Mouse (Mus musculus) hindbrain, embryonic 14.5 days (tissue): ENCODE data around the gene Btn1a1. TPM values are rescaled to one million over a fixed set of nuclear protein-coding genes. Genes with fewer than 3 reads are reported as not detected.

Experiments
- ATAC-seq: fragments of 200-750 bp; cut with Nextera tagmentation; 2 replicates; pipeline ENCODE4 v1.8.0; 2017; ENCODE audit warnings: moderate number of reproducible peaks, mild to moderate bottlenecking, moderate TSS enrichment, moderate library complexity; ENCODE audit not compliant: low FRiP score
- DNase-seq: peaks from one replicate; pipeline ENCODE4 v3.0.0-alpha.2; 2015; ENCODE audit warnings: low spot score
- H3K27ac ChIP-seq: fragments of 300-500 bp; sonication (generic); 2 replicates; pipeline ENCODE4 v1.5.1; 2014; ENCODE audit warnings: mild to moderate bottlenecking, moderate library complexity
- H3K27me3 ChIP-seq: fragments of 300-500 bp; sonication (generic); 2 replicates; pipeline ENCODE4 v1.6.1; 2014; ENCODE audit warnings: mild to moderate bottlenecking, low read length, mixed read lengths; ENCODE audit not compliant: control insufficient read depth, insufficient read depth
- H3K36me3 ChIP-seq: fragments of 300-500 bp; sonication (generic); replicated peaks from 2 replicates; pipeline ENCODE4 v1.6.1; 2014; ENCODE audit not compliant: control insufficient read depth, insufficient read depth
- H3K4me1 ChIP-seq: fragments of 300-500 bp; sonication (generic); replicated peaks from 2 replicates; pipeline ENCODE4 v1.6.1; 2014; ENCODE audit warnings: antibody characterized with exemption, low read length, mixed read lengths; ENCODE audit not compliant: control insufficient read depth, insufficient read depth
- H3K4me2 ChIP-seq: fragments of 300-500 bp; sonication (generic); replicated peaks from 2 replicates; pipeline ENCODE4 v1.6.1; 2014; ENCODE audit warnings: mild to moderate bottlenecking, moderate library complexity
- H3K4me3 ChIP-seq: fragments of 300-500 bp; sonication (generic); replicated peaks from 2 replicates; pipeline ENCODE4 v1.5.1; 2014; ENCODE audit warnings: mild to moderate bottlenecking, low read length
- H3K9ac ChIP-seq: fragments of 300-500 bp; sonication (generic); 2 replicates; pipeline ENCODE4 v1.6.1; 2014
- H3K9me3 ChIP-seq: fragments of 300-500 bp; sonication (generic); 2 replicates; pipeline ENCODE4 v1.6.1; 2016; ENCODE audit warnings: low read length; ENCODE audit not compliant: control insufficient read depth
- WGBS: fragments of 180-500 bp; shearing (Covaris S2); extraction: QIAGEN DNeasy Blood & Tissue Kit; methylation state at CpG from one replicate; pipeline ENCODE4 v1.1.7; 2014; 5-methylcytosine and 5-hydroxymethylcytosine counted together
- polyA plus RNA-seq: library from polyadenylated mRNA; unstranded; fragments of >200 nt; fragmentation: Nextera tagmentation; extraction: Ambion mirVana; gene quantifications from 2 replicates; pipeline ENCODE4 v1.2.1, GENCODE M21; 2014

Gene Btn1a1
- polyA plus RNA-seq, 1 experiment from 2014 or later, result 0.05 TPM

GRCm38 (mm10) chr13:23423286-23424051, 42.2 kb downstream of the Btn1a1 start, which contains the start of gene Abt1:
TSS of gene Abt1 (minus strand) at chr13:23423866.
- ATAC-seq (peak; percentile 86), DNase-seq (peak; percentile 99)
- H3K36me3 ChIP-seq, result peaks cover 36% of the 10 kb centered on the region
- peak within 1 kb of the TSS; percentile 96 for H3K4me3 ChIP-seq
- peak within 1 kb of the TSS; percentile 40; the same call in 1 of the 2 replicates for H3K27ac ChIP-seq
- under 1% methylated on average over 47 of the region's 48 CpGs for WGBS
- H3K27me3 ChIP-seq, result no peaks in the 10 kb centered on the region
- peak within 1 kb of the TSS; percentile 94 for H3K4me2 ChIP-seq
- H3K9ac ChIP-seq, result peak within 1 kb of the TSS; percentile 90
- H3K4me1 ChIP-seq, result peaks cover 10% of the 10 kb centered on the region
- no peaks in the 10 kb centered on the region for H3K9me3 ChIP-seq

- no peak overlapping the region for H3K4me3 ChIP-seq
- H3K27ac ChIP-seq, result no peak overlapping the region
- H3K4me1 ChIP-seq, result peaks cover 10% of the 10 kb centered on the region
- no peaks in the 10 kb centered on the region for H3K9me3 ChIP-seq
- no peak for DNase-seq
- H3K36me3 ChIP-seq, result peaks cover 45% of the 10 kb centered on the region
- H3K4me2 ChIP-seq, result peak overlapping the region; percentile 94; the same call in 1 of the 2 replicates
- WGBS, result 96% methylated on average over 16 of the region's 16 CpGs
- no peaks in the 10 kb centered on the region for H3K27me3 ChIP-seq
- no peak for ATAC-seq
- no peak overlapping the region for H3K9ac ChIP-seq
Measured at GRCm38 (mm10) chr13:23422351-23422750, 43.4 kb downstream of the Btn1a1 start.

GRCm38 (mm10) chr13:23412630-23413521, 52.8 kb downstream of the Btn1a1 start:
- Histone ChIP-seq H3K9me3 (no peaks in the 10 kb centered on the region), H3K4me2 (peak overlapping the region; percentile 63), H3K27ac (no peak overlapping the region), H3K27me3 (peaks cover 45% of the 10 kb centered on the region), H3K9ac (peak overlapping the region; percentile 53), H3K4me1 (peaks cover 9% of the 10 kb centered on the region), H3K4me3 (peak overlapping the region; percentile 38), H3K36me3 (peaks cover 8% of the 10 kb centered on the region; the same call in 1 of the 2 replicates)
- 2% methylated on average over 28 of the region's 28 CpGs for WGBS
- ATAC-seq, result peak; percentile 72; the same call in 1 of the 2 replicates
- peak; percentile 73 for DNase-seq

- WGBS, result under 1% methylated on average over 20 of the region's 20 CpGs
- Histone ChIP-seq H3K9me3 (no peaks in the 10 kb centered on the region), H3K36me3 (peaks cover 5% of the 10 kb centered on the region; the same call in 1 of the 2 replicates), H3K4me1 (peaks cover 9% of the 10 kb centered on the region), H3K4me2 (peak overlapping the region; percentile 63), H3K9ac (peak overlapping the region; percentile 53), H3K4me3 (peak overlapping the region; percentile 38), H3K27me3 (peaks cover 48% of the 10 kb centered on the region), H3K27ac (no peak overlapping the region)
- ATAC-seq (peak; percentile 34; the same call in 1 of the 2 replicates), DNase-seq (no peak)
Measured at GRCm38 (mm10) chr13:23412211-23412629, 53.5 kb downstream of the Btn1a1 start.

GRCm38 (mm10) chr13:23411311-23412210, 54.1 kb downstream of the Btn1a1 start:
- Histone ChIP-seq H3K27me3 (peaks cover 52% of the 10 kb centered on the region), H3K36me3 (0 out of 2 replicates have a peak, but pooled peaks cover under 1% of the 10 kb centered on the region), H3K4me1 (peaks cover 9% of the 10 kb centered on the region), H3K9ac (peak overlapping the region; percentile 53; the same call in 1 of the 2 replicates), H3K4me3 (peak overlapping the region; percentile 38), H3K27ac (no peak overlapping the region), H3K9me3 (no peaks in the 10 kb centered on the region), H3K4me2 (peak overlapping the region; percentile 63)
- DNase-seq (peak; percentile 44), ATAC-seq (peak; percentile 27; the same call in 1 of the 2 replicates)
- 5% methylated on average over 29 of the region's 29 CpGs for WGBS

- Histone ChIP-seq H3K36me3 (no peaks in the 10 kb centered on the region), H3K27me3 (peaks cover 56% of the 10 kb centered on the region)
Measured at GRCm38 (mm10) chr13:23410632-23411031, 55.1 kb downstream of the Btn1a1 start.

More at GRCm38 (mm10) chr13:23410632-23411031, 55.1 kb downstream of the Btn1a1 start:
- no peak overlapping the region for H3K27ac ChIP-seq
- H3K9ac ChIP-seq, result no peak overlapping the region
- H3K4me3 ChIP-seq, result no peak overlapping the region
- no peak overlapping the region for H3K4me2 ChIP-seq
- ATAC-seq (no peak), DNase-seq (no peak)
- WGBS, result 77% methylated on average over 9 of the region's 9 CpGs
- no peaks in the 10 kb centered on the region for H3K9me3 ChIP-seq
- peaks cover 9% of the 10 kb centered on the region for H3K4me1 ChIP-seq

Other genes with a start within 250 kb of the Btn1a1 start
- not detected in 2 replicates for gene Vmn1r222, start 230.0 kb downstream of the Btn1a1 start, polyA plus RNA-seq
- not detected in 2 replicates for gene Vmn1r223, start 218.8 kb downstream of the Btn1a1 start, polyA plus RNA-seq
- 48.8 and 52.0 TPM in 2 replicates for gene Zfp322a, start 96.7 kb downstream of the Btn1a1 start, polyA plus RNA-seq
- gene Abt1, start 42.0 kb downstream of the Btn1a1 start, polyA plus RNA-seq, result 8.5 and 8.9 TPM in 2 replicates
- 0.21 TPM in 1 of 2 replicates, not detected in the other for gene Btn2a2, start 23.0 kb upstream of the Btn1a1 start, polyA plus RNA-seq
- 3.2 and 3.3 TPM in 2 replicates for gene Hist1h4h, start 65.1 kb upstream of the Btn1a1 start, polyA plus RNA-seq
- 0.81 and 3.3 TPM in 2 replicates for gene Hist1h2af, start 68.0 kb upstream of the Btn1a1 start, polyA plus RNA-seq
- 1.2 TPM in 1 of 2 replicates, not detected in the other for gene Hist1h3g, start 69.5 kb upstream of the Btn1a1 start, polyA plus RNA-seq
- gene Hist1h2bh, start 77.5 kb upstream of the Btn1a1 start, polyA plus RNA-seq, result 0.22 TPM in 1 of 2 replicates, not detected in the other
- 0.28 and 0.29 TPM in 2 replicates for gene Hist1h3f, start 78.2 kb upstream of the Btn1a1 start, polyA plus RNA-seq
- not detected in 2 replicates for gene Hist1h4f, start 85.7 kb upstream of the Btn1a1 start, polyA plus RNA-seq
- gene Hist1h1d, start 87.4 kb upstream of the Btn1a1 start, polyA plus RNA-seq, result 0.12 and 0.17 TPM in 2 replicates
- gene Hist1h3e, start 96.5 kb upstream of the Btn1a1 start, polyA plus RNA-seq, result 1.5 and 3.1 TPM in 2 replicates
- gene Hist1h2ae, start 105.3 kb upstream of the Btn1a1 start, polyA plus RNA-seq, result 21.8 and 22.5 TPM in 2 replicates
- gene Hist1h2bg, start 105.5 kb upstream of the Btn1a1 start, polyA plus RNA-seq, result 0.94 and 2.3 TPM in 2 replicates
- 0.91 and 1.8 TPM in 2 replicates for gene Hist1h2bf, start 108.3 kb upstream of the Btn1a1 start, polyA plus RNA-seq
- 0.77 TPM in 1 of 2 replicates, not detected in the other for gene Hist1h2ad, start 108.5 kb upstream of the Btn1a1 start, polyA plus RNA-seq
- gene Hist1h3d, start 109.9 kb upstream of the Btn1a1 start, polyA plus RNA-seq, result 1.4 and 2.2 TPM in 2 replicates
- 29.1 and 37.2 TPM in 2 replicates for gene Hist1h4d, start 115.7 kb upstream of the Btn1a1 start, polyA plus RNA-seq
- gene Hist1h2be, start 155.2 kb upstream of the Btn1a1 start, polyA plus RNA-seq, result 0.52 and 1.0 TPM in 2 replicates
- 4.4 and 5.3 TPM in 2 replicates for gene Hist1h1e, start 156.7 kb upstream of the Btn1a1 start, polyA plus RNA-seq
- gene Hist1h2ac, start 218.0 kb upstream of the Btn1a1 start, polyA plus RNA-seq, result 0.26 and 0.27 TPM in 2 replicates
- 14.5 and 15.1 TPM in 2 replicates for gene Hist1h2bc, start 218.3 kb upstream of the Btn1a1 start, polyA plus RNA-seq
- gene Hist1h1t, start 229.9 kb upstream of the Btn1a1 start, polyA plus RNA-seq, result not detected in 2 replicates
- gene Hist1h4c, start 232.6 kb upstream of the Btn1a1 start, polyA plus RNA-seq, result 3.0 and 3.5 TPM in 2 replicates
- 4.8 and 7.0 TPM in 2 replicates for gene Hfe, start 245.0 kb upstream of the Btn1a1 start, polyA plus RNA-seq